Mouse (Mus musculus): Measurements from ENCODE around the gene Fcrla.

The Fcrla gene

GRCm38 (mm10) chr1:170927378-170927777 is at the start of gene Fcrla:
Gene Fcrla (minus strand): TSS chr1:170927583.
- 83% methylated on average over 3 of the region's 3 CpGs for WGBS

DNA sequence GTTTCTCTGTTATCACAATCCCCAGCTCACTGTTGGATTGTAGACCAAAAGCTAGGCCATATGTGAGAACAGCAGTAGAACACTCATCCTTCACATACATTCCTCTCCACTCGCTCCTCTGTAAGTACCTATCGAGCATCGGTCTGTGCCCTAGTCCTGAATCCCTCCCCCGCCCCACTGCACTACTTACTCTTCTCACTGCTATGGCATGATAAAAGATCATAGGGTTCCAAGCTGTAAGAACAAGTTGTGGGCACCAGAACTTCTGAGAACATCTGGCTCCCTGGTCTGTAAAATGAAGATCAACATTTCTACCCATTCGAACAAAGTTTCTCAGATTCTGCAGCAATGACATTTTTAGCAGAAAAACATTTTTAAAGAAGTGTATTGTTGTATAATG is 49.1 kb upstream of the Fcrla start, which contains the start of gene Fcgr2b:
Gene Fcgr2b, minus strand, starts transcription at position 101 of the 400 bp plus-strand sequence.
- 84% methylated on average over 5 of the region's 5 CpGs for WGBS

- 49% methylated on average over 7 of the region's 7 CpGs for WGBS
Observed at GRCm38 (mm10) chr1:170975751-170976161, 48.4 kb upstream of the Fcrla start.

DNA sequence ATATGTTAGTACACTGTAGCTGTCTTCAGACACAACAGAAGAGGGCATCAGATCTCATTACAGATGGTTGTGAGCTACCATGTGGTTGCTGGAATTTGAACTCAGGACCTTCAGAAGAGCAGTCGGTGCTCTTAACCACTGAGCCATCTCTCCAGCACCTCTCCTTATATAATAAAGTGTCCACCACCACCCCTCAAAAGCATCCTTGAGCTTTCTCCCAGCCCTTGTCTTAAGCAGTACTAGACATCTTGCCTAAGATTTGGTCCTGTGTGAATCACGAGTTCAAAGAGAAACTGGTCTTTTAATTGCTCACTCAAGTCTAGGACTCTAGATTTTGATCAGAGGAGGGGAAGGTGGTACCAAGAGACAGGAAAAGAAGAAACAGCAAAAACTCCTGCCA is 48.0 kb upstream of the Fcrla start:
- WGBS: 79% methylated on average over 2 of the region's 2 CpGs

GRCm38 (mm10) chr1:170974736-170975135 is 47.4 kb upstream of the Fcrla start:
- 97% methylated on average over 2 of the region's 2 CpGs for WGBS

- 85% methylated on average over 8 of the region's 8 CpGs for WGBS
Observed at GRCm38 (mm10) chr1:170974171-170974570, 46.8 kb upstream of the Fcrla start.

DNA sequence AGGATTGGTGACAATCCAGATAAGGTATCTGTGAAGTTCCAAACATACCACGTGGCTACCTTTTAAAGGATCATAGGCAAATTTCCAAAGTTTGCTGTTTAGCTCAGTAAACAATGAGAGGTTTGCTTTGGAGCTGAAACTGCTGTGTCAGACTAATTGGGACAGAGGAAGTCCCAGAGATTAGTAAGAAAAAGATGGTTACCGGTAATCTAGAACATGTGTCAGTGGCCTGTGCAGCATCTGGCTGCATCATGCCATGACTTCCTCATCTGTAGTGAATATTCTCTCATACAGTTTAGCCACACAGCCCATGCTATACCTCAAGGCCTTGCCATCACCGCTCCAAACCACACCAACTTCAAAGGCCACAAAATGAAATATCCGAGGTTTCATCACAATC is 45.6 kb upstream of the Fcrla start:
- 77% methylated on average over 4 of the region's 4 CpGs for WGBS

- 80% methylated on average over 6 of the region's 6 CpGs for WGBS
Observed at GRCm38 (mm10) chr1:170972494-170972893, 45.1 kb upstream of the Fcrla start.

GRCm38 (mm10) chr1:170968576-170968975 is 41.2 kb upstream of the Fcrla start:
- WGBS: 85% methylated on average over 1 of the region's 1 CpGs

DNA sequence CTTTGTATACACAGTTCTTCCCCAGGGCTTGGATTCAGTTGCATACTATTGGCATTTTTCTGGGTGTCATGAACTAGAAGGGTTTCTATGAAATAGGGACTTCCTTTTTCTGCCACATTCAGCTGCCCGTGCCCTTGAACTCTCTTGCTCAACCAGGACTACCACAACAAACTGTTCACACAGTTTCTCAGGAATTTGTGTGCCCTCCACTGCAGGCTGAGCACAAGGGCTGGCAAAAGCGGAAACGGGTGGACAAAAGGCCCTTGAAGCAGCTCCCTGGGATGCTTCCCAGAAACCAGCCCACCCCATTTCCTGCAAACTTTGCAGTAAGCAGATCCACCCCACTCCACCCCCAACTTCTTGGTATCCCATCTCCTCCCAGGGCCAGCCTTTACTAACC is 40.2 kb upstream of the Fcrla start:
- WGBS: 49% methylated on average over 3 of the region's 3 CpGs

DNA sequence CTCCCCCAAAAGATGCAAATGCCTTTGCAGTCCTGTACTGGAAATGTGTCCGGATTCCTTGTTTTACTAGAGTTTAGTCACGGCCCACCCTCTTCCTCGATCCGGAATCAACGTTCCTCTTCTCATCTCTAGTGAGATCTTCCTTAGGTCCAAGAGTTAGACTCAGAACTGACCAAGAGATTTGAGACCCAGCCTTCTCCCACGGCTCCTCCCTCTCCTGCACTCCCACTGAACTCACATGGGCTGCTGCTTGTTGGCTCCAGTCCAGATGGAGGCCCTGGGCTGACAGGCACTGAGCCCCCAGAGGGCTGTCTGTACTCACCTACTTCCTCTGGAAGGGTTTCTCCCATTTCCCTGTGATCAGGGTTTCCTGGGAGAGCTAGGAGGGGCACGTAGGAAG is 35.7 kb upstream of the Fcrla start:
- 83% methylated on average over 7 of the region's 7 CpGs for WGBS

- 73% methylated on average over 2 of the region's 2 CpGs for WGBS
Observed at GRCm38 (mm10) chr1:170962301-170962700, 34.9 kb upstream of the Fcrla start.

DNA sequence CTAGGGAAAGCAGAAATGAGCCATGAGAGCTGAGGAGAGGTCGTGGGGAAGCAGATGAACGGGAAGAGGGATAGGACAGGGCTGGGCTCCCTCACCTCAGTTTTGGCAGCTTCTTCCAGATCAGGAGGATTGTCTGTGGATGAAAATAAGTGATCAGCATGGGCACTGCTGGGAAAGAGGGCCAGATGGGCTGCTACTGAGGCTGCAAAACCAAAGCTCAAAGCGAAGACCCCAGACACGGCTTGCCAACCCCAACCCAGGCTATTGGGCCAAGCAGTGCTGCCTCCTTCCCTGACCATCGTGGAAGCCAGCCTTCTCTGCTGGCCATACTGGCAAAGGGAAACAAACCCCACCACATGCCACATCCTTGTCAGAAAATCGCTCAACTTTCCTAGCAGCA is 33.7 kb upstream of the Fcrla start:
- 84% methylated on average over 6 of the region's 6 CpGs for WGBS

DNA sequence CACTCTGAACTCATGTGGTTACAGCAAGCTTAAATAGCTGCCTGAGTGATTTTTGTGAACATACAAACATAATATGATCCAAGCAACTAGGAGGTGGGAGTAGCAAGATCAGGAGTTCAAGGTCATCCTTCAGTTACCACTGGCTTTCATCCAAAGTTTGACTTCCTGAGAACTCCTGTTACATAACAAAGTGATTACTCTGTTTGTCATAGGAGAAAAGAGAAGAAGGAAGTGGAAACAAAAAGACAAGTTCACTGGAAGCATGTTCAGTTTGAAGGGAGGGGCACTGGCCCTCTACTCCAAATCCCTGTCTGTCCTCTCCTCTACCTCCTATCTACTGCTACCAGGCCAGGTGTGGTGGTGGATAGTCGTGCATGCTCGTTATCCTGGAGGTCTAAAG is 32.4 kb upstream of the Fcrla start:
- WGBS: 72% methylated on average over 2 of the region's 2 CpGs

GRCm38 (mm10) chr1:170958225-170958624 is 30.8 kb upstream of the Fcrla start:
- 74% methylated on average over 3 of the region's 3 CpGs for WGBS

GRCm38 (mm10) chr1:170953192-170953591 is 25.8 kb upstream of the Fcrla start:
- 89% methylated on average over 2 of the region's 2 CpGs for WGBS

- 66% methylated on average over 3 of the region's 3 CpGs for WGBS
Observed at GRCm38 (mm10) chr1:170950772-170951171, 23.4 kb upstream of the Fcrla start.

- WGBS: 96% methylated on average over 9 of the region's 9 CpGs
Observed at GRCm38 (mm10) chr1:170944908-170945307, 17.5 kb upstream of the Fcrla start.

DNA sequence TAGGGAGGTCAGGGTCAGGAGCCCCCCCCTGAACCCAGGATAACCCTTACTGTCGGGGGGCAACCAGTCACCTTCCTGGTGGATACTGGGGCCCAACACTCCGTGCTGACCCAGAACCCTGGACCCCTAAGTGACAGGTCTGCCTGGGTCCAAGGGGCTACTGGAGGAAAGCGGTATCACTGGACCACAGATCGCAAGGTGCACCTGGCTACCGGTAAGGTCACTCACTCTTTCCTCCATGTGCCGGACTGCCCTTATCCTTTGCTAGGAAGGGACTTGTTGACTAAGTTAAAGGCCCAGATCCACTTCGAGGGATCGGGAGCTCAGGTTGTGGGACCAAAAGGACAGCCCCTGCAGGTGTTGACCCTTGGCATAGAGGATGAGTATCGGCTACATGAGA is 16.8 kb upstream of the Fcrla start:
- WGBS: 95% methylated on average over 9 of the region's 9 CpGs

DNA sequence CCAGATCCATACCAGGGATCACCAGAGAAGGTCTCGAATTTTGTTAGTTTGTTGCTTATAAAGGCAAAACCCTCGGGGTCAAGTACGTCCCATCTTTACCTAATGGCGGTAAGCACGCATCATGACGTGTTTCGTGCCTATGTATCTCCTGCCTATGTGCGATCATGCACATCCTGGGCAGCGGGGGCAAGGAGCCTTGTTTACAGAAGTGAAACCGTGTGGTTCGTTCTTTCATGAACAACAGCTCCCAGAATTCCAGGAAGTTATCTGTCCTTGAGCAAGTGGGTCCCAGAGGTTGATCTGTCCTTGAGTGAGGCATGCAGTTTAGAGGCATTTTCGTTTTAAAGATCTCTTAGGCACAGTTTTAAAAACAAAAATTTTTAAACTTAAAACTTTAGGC is 11.9 kb upstream of the Fcrla start:
- WGBS: 89% methylated on average over 12 of the region's 12 CpGs

- 81% methylated on average over 2 of the region's 2 CpGs for WGBS
Observed at GRCm38 (mm10) chr1:170934383-170934782, 7.0 kb upstream of the Fcrla start.

DNA sequence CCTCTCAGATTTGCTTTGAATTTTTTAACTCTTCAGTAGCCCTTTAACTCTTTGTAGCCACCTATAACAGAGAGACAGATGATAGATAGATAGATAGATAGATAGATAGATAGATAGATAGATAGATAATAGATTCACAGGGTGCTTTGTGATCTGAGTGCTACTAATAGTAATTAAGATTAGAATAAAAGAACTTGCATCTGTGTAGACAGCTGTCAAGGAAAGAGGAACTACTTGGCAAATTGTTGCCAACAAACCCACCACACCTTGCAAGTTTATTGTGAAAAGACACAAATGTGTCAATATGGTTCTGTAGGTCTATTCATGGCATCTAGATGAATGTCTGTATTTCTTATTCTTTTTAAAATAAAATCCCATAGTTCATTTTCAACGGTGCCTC is 6.6 kb upstream of the Fcrla start:
- WGBS: 84% methylated on average over 1 of the region's 1 CpGs

GRCm38 (mm10) chr1:170933386-170933920 is 6.1 kb upstream of the Fcrla start:
- WGBS: 73% methylated on average over 6 of the region's 6 CpGs

DNA sequence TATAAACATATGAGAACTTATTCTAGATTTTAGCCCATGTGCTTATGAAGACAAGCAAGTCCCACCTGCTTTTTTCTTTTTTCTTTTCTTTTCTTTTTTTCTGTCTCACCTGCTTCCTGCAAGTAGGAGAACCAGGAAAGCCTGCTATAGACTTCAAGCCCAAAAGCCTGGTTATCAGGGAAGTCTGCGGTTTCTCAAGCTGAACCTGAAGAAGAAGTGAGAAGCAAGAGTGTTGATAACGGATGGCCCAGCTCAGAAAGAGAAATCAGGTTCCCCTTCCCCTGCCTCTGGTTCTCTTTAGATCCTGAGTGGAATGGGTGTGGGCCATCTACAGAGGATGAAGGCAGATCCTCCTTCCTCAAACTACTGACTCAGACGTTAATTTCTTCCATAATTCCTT is 4.7 kb upstream of the Fcrla start:
- WGBS: 77% methylated on average over 3 of the region's 3 CpGs
